Mouse (Mus musculus) cerebellum, adult (tissue): Measurements from ENCODE around the gene Nup214.

Experiments
- ATAC-seq: cut with Nextera tagmentation; 2 replicates; pipeline ENCODE4 v1.9.2; 2017; ENCODE audit warnings: mild to moderate bottlenecking, moderate library complexity, mixed read lengths; ENCODE audit not compliant: insufficient number of reproducible peaks, low FRiP score, low TSS enrichment

Gene Nup214

GRCm38 (mm10) chr2:32088372-32088981, 114.2 kb downstream of the Nup214 start:
- ATAC-seq, result no peak

GRCm38 (mm10) chr2:32089606-32090005, 115.4 kb downstream of the Nup214 start:
- no peak for ATAC-seq

- ATAC-seq, result no peak
Measured at GRCm38 (mm10) chr2:32090145-32090544, 115.9 kb downstream of the Nup214 start.

GRCm38 (mm10) chr2:32091956-32092355, 117.7 kb downstream of the Nup214 start:
- ATAC-seq, result no peak

- ATAC-seq, result no peak
Measured at GRCm38 (mm10) chr2:32094001-32094707, 119.9 kb downstream of the Nup214 start.

GRCm38 (mm10) chr2:32095351-32096121, 121.3 kb downstream of the Nup214 start, which contains the start of gene Plpp7:
Gene Plpp7, plus strand, starts transcription at chr2:32095528.
- ATAC-seq, result peak; percentile 96

- 0 out of 2 replicates have a peak, but pooled peaks have one; percentile 38 for ATAC-seq
Measured at GRCm38 (mm10) chr2:32096122-32096420, 121.8 kb downstream of the Nup214 start.

GRCm38 (mm10) chr2:32102944-32103343, 128.7 kb downstream of the Nup214 start:
- ATAC-seq, result no peak

- ATAC-seq, result no peak
Measured at GRCm38 (mm10) chr2:32103557-32103956, 129.3 kb downstream of the Nup214 start.
